Mouse (Mus musculus): ENCODE measurements around the gene 1700010B08Rik. TPM values are rescaled to one million over a fixed set of nuclear protein-coding genes. Genes with fewer than 3 reads are reported as not detected.
"Not testable (repeated sequence)": the region's sequence is repeated elsewhere in the genome, so short reads cannot be mapped to it uniquely, and the experiment has no call there.

1700010B08Rik gene
- 0.05 TPM for polyA plus RNA-seq (2012; fragmentation: generic; extraction: Trizol)

- not testable (repeated sequence) for H3K4me3 ChIP-seq; H3K4me2 ChIP-seq (ENCODE audit: low read depth); H3ac ChIP-seq (ENCODE audit: control insufficient read depth, insufficient read length); H3K36me3 ChIP-seq (ENCODE audit: control insufficient read depth, insufficient read depth); H3K79me2 ChIP-seq (ENCODE audit: control insufficient read depth, insufficient read depth); H3K27me3 ChIP-seq (ENCODE audit: control insufficient read depth, insufficient read depth, insufficient read length)
These were observed at the start of gene 1700010B08Rik for GRCm38 (mm10) chr2:173719115-173719514. Gene 1700010B08Rik (plus strand): TSS chr2:173719415.

- Histone ChIP-seq H3K27me3 (ENCODE audit: control insufficient read depth, insufficient read depth, insufficient read length) (no peaks in the 10 kb centered on the region), H3ac (ENCODE audit: control insufficient read depth, insufficient read length) (no peak overlapping the region), H3K4me2 (ENCODE audit: low read depth) (no peak overlapping the region), H3K4me3 (no peak overlapping the region), H3K36me3 (ENCODE audit: control insufficient read depth, insufficient read depth) (peaks cover 15% of the 10 kb centered on the region), H3K79me2 (ENCODE audit: control insufficient read depth, insufficient read depth) (peaks cover 98% of the 10 kb centered on the region)
- TF ChIP-seq MYOG (IDR thresholded peaks at IDR 0.05; ENCODE audit: control insufficient read depth in 1 of 3, insufficient read depth in 1 of 3, insufficient read length in 2 of 3, low read depth in 2 of 3) (no peak), MAX (IDR thresholded peaks at IDR 0.05; ENCODE audit: low read depth) (no peak), E2F4 (IDR thresholded peaks at IDR 0.05; ENCODE audit: insufficient read depth) (no peak), POLR2AphosphoS2 (IDR thresholded peaks at IDR 0.05; ENCODE audit: insufficient read length, low read depth) (no peak), USF1 (IDR thresholded peaks at IDR 0.05; ENCODE audit: low read depth) (no peak), TCF12 (IDR thresholded peaks at IDR 0.05; ENCODE audit: insufficient read depth, poor library complexity, severe bottlenecking) (no peak), POLR2A (IDR thresholded peaks at IDR 0.05; ENCODE audit: insufficient read length, low read depth) (no peak), REST (IDR thresholded peaks at IDR 0.05; ENCODE audit: insufficient read depth, insufficient read length) (no peak), MYOD1 (IDR thresholded peaks at IDR 0.05; ENCODE audit: control insufficient read depth in 1 of 3, insufficient read length in 2 of 3, low read depth in 2 of 3) (no peak), TCF3 (IDR thresholded peaks at IDR 0.05; ENCODE audit: insufficient read length, low read depth) (no peak), SRF (IDR thresholded peaks at IDR 0.05; ENCODE audit: control insufficient read depth, insufficient read length, low read depth) (no peak), CEBPB (IDR thresholded peaks at IDR 0.05; ENCODE audit: insufficient read depth, poor library complexity, severe bottlenecking) (no peak)
These were observed 46.8 kb upstream of the 1700010B08Rik start for GRCm38 (mm10) chr2:173672328-173672896.

- H3ac ChIP-seq (ENCODE audit: control insufficient read depth, insufficient read length), result no peak overlapping the region
- peaks cover 6% of the 10 kb centered on the region for H3K36me3 ChIP-seq (ENCODE audit: control insufficient read depth, insufficient read depth)
- no peaks in the 10 kb centered on the region for H3K27me3 ChIP-seq (ENCODE audit: control insufficient read depth, insufficient read depth, insufficient read length)
- H3K4me3 ChIP-seq, result no peak overlapping the region
- TF ChIP-seq MYOG (IDR thresholded peaks at IDR 0.05; ENCODE audit: control insufficient read depth in 1 of 3, insufficient read depth in 1 of 3, insufficient read length in 2 of 3, low read depth in 2 of 3), result no peak
- no peak for TF ChIP-seq TCF12 (IDR thresholded peaks at IDR 0.05; ENCODE audit: insufficient read depth, poor library complexity, severe bottlenecking)
- TF ChIP-seq SRF (IDR thresholded peaks at IDR 0.05; ENCODE audit: control insufficient read depth, insufficient read length, low read depth), result no peak
- no peak for TF ChIP-seq POLR2AphosphoS2 (IDR thresholded peaks at IDR 0.05; ENCODE audit: insufficient read length, low read depth)
- TF ChIP-seq TCF3 (IDR thresholded peaks at IDR 0.05; ENCODE audit: insufficient read length, low read depth), result no peak
- TF ChIP-seq E2F4 (IDR thresholded peaks at IDR 0.05; ENCODE audit: insufficient read depth), result no peak
- no peak for TF ChIP-seq REST (IDR thresholded peaks at IDR 0.05; ENCODE audit: insufficient read depth, insufficient read length)
- no peak for TF ChIP-seq MYOD1 (IDR thresholded peaks at IDR 0.05; ENCODE audit: control insufficient read depth in 1 of 3, insufficient read length in 2 of 3, low read depth in 2 of 3)
- TF ChIP-seq POLR2A (IDR thresholded peaks at IDR 0.05; ENCODE audit: insufficient read length, low read depth), result no peak
- no peak for TF ChIP-seq USF1 (IDR thresholded peaks at IDR 0.05; ENCODE audit: low read depth)
- no peak for TF ChIP-seq MAX (IDR thresholded peaks at IDR 0.05; ENCODE audit: low read depth)
- TF ChIP-seq CEBPB (IDR thresholded peaks at IDR 0.05; ENCODE audit: insufficient read depth, poor library complexity, severe bottlenecking), result no peak
- peaks cover 98% of the 10 kb centered on the region for H3K79me2 ChIP-seq (ENCODE audit: control insufficient read depth, insufficient read depth)
- H3K4me2 ChIP-seq (ENCODE audit: low read depth), result no peak overlapping the region
These were observed 45.7 kb upstream of the 1700010B08Rik start for GRCm38 (mm10) chr2:173673469-173673868.

- no peak overlapping the region for H3K4me2 ChIP-seq (ENCODE audit: low read depth)
- peaks cover 87% of the 10 kb centered on the region for H3K79me2 ChIP-seq (ENCODE audit: control insufficient read depth, insufficient read depth)
- no peak overlapping the region for H3K4me3 ChIP-seq
- H3ac ChIP-seq (ENCODE audit: control insufficient read depth, insufficient read length), result no peak overlapping the region
- TF ChIP-seq TCF3 (IDR thresholded peaks at IDR 0.05; ENCODE audit: insufficient read length, low read depth), result no peak
- no peak for TF ChIP-seq SRF (IDR thresholded peaks at IDR 0.05; ENCODE audit: control insufficient read depth, insufficient read length, low read depth)
- no peak for TF ChIP-seq E2F4 (IDR thresholded peaks at IDR 0.05; ENCODE audit: insufficient read depth)
- TF ChIP-seq MAX (IDR thresholded peaks at IDR 0.05; ENCODE audit: low read depth), result no peak
- no peak for TF ChIP-seq POLR2AphosphoS2 (IDR thresholded peaks at IDR 0.05; ENCODE audit: insufficient read length, low read depth)
- no peaks in the 10 kb centered on the region for H3K36me3 ChIP-seq (ENCODE audit: control insufficient read depth, insufficient read depth)
- no peaks in the 10 kb centered on the region for H3K27me3 ChIP-seq (ENCODE audit: control insufficient read depth, insufficient read depth, insufficient read length)
These were observed 40.6 kb upstream of the 1700010B08Rik start for GRCm38 (mm10) chr2:173678593-173678992.

- H3ac ChIP-seq (ENCODE audit: control insufficient read depth, insufficient read length), result no peak overlapping the region
- no peaks in the 10 kb centered on the region for H3K27me3 ChIP-seq (ENCODE audit: control insufficient read depth, insufficient read depth, insufficient read length)
- peaks cover 82% of the 10 kb centered on the region for H3K79me2 ChIP-seq (ENCODE audit: control insufficient read depth, insufficient read depth)
- TF ChIP-seq MYOD1 (IDR thresholded peaks at IDR 0.05; ENCODE audit: control insufficient read depth in 1 of 3, insufficient read length in 2 of 3, low read depth in 2 of 3) (no peak), TCF12 (IDR thresholded peaks at IDR 0.05; ENCODE audit: insufficient read depth, poor library complexity, severe bottlenecking) (no peak), CEBPB (IDR thresholded peaks at IDR 0.05; ENCODE audit: insufficient read depth, poor library complexity, severe bottlenecking) (no peak), SRF (IDR thresholded peaks at IDR 0.05; ENCODE audit: control insufficient read depth, insufficient read length, low read depth) (no peak), REST (IDR thresholded peaks at IDR 0.05; ENCODE audit: insufficient read depth, insufficient read length) (no peak), E2F4 (IDR thresholded peaks at IDR 0.05; ENCODE audit: insufficient read depth) (no peak), USF1 (IDR thresholded peaks at IDR 0.05; ENCODE audit: low read depth) (no peak), TCF3 (IDR thresholded peaks at IDR 0.05; ENCODE audit: insufficient read length, low read depth) (no peak), MYOG (IDR thresholded peaks at IDR 0.05; ENCODE audit: control insufficient read depth in 1 of 3, insufficient read depth in 1 of 3, insufficient read length in 2 of 3, low read depth in 2 of 3) (no peak), POLR2A (IDR thresholded peaks at IDR 0.05; ENCODE audit: insufficient read length, low read depth) (no peak), POLR2AphosphoS2 (IDR thresholded peaks at IDR 0.05; ENCODE audit: insufficient read length, low read depth) (no peak), MAX (IDR thresholded peaks at IDR 0.05; ENCODE audit: low read depth) (no peak)
- no peak overlapping the region for H3K4me3 ChIP-seq
- no peaks in the 10 kb centered on the region for H3K36me3 ChIP-seq (ENCODE audit: control insufficient read depth, insufficient read depth)
- H3K4me2 ChIP-seq (ENCODE audit: low read depth), result no peak overlapping the region
These were observed 40.0 kb upstream of the 1700010B08Rik start for GRCm38 (mm10) chr2:173679217-173679616.
